Mouse (Mus musculus): ENCODE results near the gene Nfib.

The Nfib gene

GRCm38 (mm10) chr4:82502012-82502411, 203.5 kb downstream of the Nfib start:
- DNase-seq (ENCODE audit: low spot score in 2 of 2) = no peak

DNA sequence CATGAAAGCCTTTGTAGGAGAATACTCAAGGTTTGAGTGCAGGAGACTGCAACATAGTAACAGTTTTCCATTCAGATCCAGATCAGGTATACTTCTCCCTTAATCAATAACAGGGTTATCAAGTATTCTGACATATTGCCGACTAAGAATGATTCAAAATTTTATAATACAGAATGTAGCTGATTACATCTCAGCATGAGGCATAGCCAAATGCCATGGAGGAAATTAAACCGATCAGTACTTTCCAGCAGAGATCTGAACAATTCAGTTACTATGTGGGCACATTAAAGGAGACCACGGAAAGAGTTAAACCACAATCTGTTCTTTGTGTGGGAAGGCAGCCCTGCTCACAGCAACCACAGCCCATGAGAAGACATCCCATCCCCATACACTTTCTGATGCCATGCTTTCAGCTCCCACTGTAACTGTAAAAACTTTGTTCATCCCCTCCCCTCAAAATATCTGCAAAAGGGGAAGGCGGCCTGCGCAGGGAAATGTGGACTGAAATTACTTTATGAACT, 204.9 kb downstream of the Nfib start:
- DNase-seq (ENCODE audit: low spot score in 2 of 2) = peak in 1 of 2 experiments; percentile 5

DNA sequence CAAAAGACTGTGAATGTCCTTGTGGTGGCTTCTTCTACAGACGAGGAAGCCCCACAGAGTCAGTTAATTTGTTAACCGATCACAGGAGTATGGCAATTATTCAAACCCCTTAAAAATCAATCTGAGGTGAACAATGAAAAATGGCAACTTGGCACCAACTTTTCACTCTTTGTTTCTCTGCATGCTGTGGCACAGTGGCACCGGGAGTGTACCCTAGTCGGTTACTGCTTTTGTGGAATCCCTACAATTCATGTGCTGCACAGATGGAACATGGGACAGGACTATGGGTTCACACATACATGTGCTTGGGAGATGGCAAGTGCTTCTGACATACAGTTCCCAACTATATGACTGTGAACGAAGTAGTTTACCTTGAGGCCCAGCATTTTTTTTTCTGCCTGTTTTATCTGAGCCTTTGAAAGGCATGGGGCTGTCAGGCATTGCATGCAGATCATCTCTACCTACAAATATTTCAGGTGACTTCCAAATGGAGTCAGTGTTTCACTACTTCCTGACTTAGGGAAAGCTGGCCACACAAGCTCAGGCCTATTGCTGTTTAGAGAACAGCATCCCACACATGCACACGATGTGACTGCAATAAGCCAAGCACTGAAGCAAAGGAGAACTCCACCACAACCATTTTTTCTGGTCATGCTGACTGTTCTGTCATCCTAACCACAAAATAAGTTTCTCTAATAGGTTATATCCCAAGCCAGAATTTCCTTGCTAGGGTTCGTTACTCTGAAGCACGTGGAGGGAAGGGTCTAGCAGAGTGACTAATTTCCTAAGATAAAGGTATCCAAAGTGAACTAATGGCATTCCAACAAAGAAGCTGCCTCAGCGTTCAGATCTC, 205.6 kb downstream of the Nfib start:
- DNase-seq (ENCODE audit: low spot score in 2 of 2) = no peak

DNA sequence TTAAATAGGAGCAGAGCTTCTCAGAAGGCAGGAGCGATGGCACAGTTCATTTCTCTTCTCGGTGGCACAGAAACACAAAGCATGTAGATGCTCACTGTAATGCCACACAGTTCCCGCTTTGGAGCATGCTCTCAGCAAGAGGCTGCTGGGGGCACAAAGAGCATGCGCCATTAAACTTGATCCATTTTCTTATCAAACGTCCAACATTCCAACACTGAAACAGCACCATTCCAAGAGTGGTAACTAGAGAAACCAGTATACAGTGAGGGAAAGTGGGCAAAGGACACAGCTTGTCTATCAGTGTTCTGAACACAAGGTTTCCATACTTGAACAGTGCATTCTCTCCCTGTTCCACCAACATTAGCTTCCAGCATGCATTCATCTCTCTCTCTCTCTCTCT, 206.3 kb downstream of the Nfib start:
- DNase-seq (ENCODE audit: low spot score in 2 of 2) = no peak

DNA sequence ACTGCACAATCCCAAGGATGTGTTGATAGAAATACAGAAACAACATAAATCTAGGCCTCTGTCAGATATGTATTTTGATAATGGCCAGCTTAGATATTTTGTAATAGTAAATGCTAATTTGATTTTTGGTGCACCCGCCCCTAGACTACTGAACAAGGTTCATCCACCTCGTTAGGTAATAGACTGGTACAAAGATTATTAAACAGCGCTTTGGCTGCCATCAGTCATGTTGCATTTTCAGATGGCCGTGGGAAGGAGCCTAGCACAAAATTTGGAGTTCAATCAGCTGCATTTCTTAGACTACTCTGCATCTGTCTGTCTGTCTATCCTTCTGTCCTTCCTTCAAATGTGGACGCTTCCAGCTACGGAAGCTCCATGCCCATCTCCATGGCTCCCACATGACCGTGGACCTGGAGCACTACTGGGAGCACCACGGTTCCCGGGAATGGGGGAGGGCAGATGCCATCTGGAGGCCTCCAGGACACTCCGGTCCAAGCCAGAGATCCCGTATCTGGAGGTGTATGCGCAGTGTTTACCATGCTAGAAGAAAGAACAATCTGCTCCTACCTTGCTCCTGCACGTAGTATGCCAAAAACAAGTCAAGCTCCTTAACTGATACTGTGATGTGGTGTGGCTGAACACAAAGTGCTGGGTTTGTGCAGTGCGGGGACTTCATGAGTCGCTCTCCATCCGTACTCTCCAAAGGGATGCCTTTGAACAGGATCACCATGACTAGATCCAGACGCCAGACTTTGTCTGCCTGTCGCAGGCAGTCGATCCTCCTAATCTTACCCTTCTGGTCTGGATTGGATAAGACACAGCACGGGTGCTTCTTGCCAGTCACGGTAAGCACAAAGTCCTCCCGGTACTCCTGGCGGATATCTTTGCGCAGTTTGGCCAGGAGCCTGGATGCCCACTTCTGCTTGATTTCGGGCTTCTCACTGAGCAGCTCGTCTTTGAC, 207.6 kb downstream of the Nfib start:
- DNase-seq (ENCODE audit: low spot score in 2 of 2) = no peak

- no peak for DNase-seq (ENCODE audit: low spot score in 2 of 2)
These were observed 208.4 kb downstream of the Nfib start for GRCm38 (mm10) chr4:82497141-82497566.

GRCm38 (mm10) chr4:82496383-82496782, 209.2 kb downstream of the Nfib start:
- no peak for DNase-seq (ENCODE audit: low spot score in 2 of 2)

GRCm38 (mm10) chr4:82495605-82496004, 209.9 kb downstream of the Nfib start:
- DNase-seq (ENCODE audit: low spot score in 2 of 2) = no peak

DNA sequence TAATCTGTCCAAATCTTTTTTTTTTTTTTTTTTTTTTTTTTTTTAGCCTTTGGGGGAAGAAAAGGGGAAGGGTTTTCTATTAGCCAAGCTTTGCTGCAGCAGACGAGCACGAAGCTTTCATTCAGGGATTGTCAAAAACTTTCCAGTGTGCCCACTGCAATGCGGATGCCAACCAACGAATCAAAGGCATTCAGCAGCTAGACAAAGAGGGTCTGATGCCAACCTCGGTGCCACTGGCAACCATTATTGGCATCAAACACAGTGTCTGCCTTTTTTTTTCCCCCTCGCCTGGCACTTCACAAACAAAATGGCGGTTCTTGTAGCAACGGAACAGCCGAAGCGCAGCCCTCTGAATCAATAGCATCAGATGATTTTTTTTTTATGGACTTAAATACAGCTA, 210.7 kb downstream of the Nfib start:
- peak; percentile 54 to 64 for DNase-seq (ENCODE audit: low spot score in 2 of 2)

DNA sequence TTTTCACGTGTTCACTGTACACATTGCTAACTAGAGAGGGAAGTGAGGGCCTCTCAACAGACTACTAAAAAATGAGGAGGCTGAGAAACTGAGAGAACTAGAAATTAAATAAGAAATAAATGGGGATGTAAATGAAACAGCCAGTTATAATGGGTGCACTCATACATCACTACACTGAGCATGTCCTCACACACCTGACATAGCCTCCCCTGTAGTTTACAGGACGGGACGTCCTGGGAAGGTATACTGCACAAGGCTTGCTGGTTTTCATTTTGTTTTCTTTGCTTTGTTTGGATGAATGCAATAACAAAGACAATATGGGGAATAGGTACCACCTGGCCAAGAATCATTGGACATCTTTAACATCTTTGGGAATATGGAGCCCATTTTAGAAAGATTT, 211.1 kb downstream of the Nfib start:
- DNase-seq (ENCODE audit: low spot score in 2 of 2) = no peak

DNA sequence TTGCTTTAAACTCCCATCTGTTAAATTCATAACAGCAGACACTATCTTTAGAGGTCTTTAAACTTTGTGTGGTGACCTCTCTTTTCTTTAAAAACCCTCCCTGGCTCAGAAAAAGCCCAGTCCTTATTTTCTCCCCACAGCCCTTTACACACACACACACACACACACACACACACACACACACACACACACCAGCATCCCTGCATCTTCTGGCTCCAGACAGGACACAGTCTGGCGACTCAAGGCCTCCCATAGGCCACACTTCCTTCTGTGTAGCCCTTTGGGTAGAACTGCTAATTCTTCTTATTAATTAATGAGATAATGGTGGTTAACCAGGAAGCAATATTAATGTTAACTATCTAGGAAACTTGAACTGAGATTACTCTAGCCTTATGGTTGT, 211.7 kb downstream of the Nfib start:
- DNase-seq (ENCODE audit: low spot score in 2 of 2) = no peak

DNA sequence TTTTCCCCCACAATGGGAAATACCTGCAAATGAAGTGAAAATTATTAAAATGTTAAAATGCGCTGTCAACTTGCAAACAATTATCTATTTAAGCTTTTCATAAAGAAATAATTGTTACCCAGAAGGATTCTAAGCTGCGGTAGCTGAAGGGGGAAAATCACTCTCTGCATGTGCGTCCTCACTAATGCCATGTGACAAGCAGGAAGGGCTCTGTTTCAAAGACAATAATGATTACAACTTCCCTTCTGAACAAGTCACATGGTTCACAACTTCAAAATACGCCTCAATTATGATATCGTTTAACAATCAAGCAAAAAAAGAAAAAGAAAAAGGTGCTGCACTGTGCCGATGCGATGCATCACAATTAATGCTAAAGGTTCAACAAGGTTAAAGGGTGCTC, 212.2 kb downstream of the Nfib start:
- DNase-seq (ENCODE audit: low spot score in 2 of 2) = no peak

- DNase-seq (ENCODE audit: low spot score in 2 of 2) = no peak
These were observed 212.8 kb downstream of the Nfib start for GRCm38 (mm10) chr4:82492737-82493136.

DNA sequence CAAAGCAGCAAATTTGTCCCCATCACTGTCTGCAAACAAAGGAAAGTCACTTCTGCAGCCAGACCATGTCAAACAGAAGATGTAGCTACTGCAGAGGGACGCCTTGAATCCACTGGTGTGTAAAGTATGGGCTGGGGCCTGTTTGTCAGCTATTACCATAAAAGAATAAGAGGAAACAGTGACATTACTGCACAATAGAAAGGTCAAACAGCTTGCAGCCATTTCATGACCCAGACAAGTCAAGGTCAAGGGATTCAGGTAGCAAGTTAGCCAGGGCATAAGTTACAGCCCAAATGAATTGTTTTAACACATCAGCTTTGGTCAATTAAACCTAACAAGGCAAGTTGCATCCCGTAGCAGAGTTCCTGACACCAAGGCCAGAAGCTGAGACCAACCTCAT, 215.6 kb downstream of the Nfib start:
- DNase-seq (ENCODE audit: low spot score in 2 of 2) = no peak

DNA sequence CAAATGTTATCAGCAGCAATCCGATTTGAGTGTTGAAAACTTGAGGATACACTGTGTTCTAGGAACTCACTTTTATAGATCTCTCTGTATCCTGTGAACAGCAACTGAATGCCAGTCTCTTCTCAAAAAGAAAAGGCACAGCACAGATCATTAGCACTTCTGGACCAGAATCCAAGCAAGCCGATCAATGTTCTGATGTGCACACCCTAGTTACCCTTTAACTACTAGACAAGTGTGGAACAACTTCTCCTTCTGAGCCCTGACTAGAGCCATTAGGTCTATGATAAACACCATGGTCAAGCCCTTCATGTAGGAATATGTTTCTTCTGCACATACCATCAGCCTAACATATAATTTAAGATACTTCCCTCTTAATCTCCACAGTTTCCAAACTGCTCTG, 219.6 kb downstream of the Nfib start:
- no peak for DNase-seq (ENCODE audit: low spot score in 2 of 2)

- DNase-seq (ENCODE audit: low spot score in 2 of 2) = no peak
These were observed 221.7 kb downstream of the Nfib start for GRCm38 (mm10) chr4:82483871-82484270.

- no peak for DNase-seq (ENCODE audit: low spot score in 2 of 2)
These were observed 222.3 kb downstream of the Nfib start for GRCm38 (mm10) chr4:82483298-82483697.

DNA sequence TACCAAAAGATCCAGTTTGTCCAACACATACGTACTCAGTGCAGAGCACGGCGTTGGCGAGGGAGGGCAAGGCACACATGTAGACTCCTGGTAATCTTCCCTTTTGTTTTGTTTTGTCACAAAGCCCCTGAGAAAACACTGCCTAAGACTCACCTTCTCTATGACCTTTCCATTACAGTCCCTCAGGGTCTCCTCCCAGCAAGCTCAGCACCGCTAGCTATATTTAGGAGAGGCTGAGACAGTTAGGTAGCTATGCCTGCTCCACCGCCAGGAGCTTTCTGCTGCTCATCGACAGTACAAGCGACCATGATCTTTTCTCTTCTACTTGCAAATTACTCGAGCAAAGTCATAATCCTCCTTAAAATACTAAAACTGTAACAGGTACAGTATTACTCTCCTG, 224.9 kb downstream of the Nfib start:
- DNase-seq (ENCODE audit: low spot score in 2 of 2) = no peak

GRCm38 (mm10) chr4:82479394-82479793, 226.2 kb downstream of the Nfib start:
- DNase-seq (ENCODE audit: low spot score in 2 of 2) = no peak

DNA sequence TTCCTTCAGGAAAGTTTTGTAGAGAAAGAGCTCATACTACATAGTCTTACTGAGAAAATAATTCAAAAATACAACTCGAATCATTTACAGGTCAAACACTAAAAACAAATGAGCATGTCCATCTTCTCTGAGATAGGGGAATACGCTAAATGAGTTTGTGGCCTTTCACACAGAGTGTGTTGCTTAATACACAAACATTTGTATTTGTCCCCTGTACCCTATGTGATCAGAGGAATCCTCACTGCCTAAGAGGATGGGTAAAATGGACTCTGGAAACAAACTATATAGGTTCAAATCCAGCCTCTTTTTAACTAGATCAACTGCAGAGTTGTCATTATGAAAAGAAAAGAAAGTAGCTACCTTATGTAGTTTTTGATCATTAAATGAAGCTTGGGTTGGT, 227.8 kb downstream of the Nfib start:
- no peak for DNase-seq (ENCODE audit: low spot score in 2 of 2)

- DNase-seq (ENCODE audit: low spot score in 2 of 2) = no peak
These were observed 229.1 kb downstream of the Nfib start for GRCm38 (mm10) chr4:82476411-82476810.

GRCm38 (mm10) chr4:82474334-82474733, 231.2 kb downstream of the Nfib start:
- no peak for DNase-seq (ENCODE audit: low spot score in 2 of 2)
